Mouse (Mus musculus) hematopoietic stem cell, adult 5-6 weeks (primary cell): ENCODE measurements around the gene Ppp1r36. TPM values are rescaled to one million over a fixed set of nuclear protein-coding genes. Genes with fewer than 3 reads are reported as not detected.

Experiments used
- ATAC-seq, 2 experiments: fragments of 125-278 bp in 1 of 2; replicated peaks in 1 of 2; 2 replicates each; pipeline ENCODE4 v1.8.0; 2016 to 2017; ENCODE audit warnings: inconsistent platforms in 2 of 2, mild to moderate bottlenecking in 2 of 2, moderate number of reproducible peaks in 2 of 2, low read depth in 1 of 2, moderate TSS enrichment in 1 of 2; ENCODE audit not compliant: low FRiP score in 2 of 2, poor library complexity in 2 of 2, severe bottlenecking in 2 of 2, insufficient read depth in 1 of 2, low TSS enrichment in 1 of 2
- total RNA-seq: library from RNA; stranded (forward); fragments of 172-1452, 232-1000 nt; gene quantifications from 2 replicates; pipeline ENCODE4 v1.2.3, GENCODE M21; 2017

The Ppp1r36 gene
- 0.94 and 2.5 TPM in 2 replicates for total RNA-seq

DNA sequence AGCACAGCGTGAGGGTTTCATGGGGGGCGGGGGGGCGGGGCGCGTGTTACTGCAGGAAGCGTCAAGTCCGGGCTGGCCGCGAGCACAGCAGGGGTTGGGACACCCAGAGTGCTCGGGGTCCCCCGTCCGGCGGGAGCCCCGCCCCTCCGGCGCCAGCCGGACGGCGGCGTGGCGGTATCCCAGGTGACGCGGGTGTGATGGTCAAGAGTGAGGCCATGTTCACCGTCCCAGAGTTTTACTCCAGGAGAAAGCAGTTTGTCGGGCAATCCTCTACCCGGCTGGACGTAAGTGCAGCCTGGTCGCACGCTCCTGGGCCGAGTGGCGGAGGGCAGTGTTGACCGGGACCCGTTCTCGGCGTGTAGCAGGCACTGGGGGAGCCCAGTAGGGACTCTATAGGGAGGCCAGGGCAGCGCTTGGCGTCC, at the start of gene Ppp1r36:
TSS of gene Ppp1r36 (plus strand) at position 106 of the 422 bp plus-strand sequence.
- ATAC-seq: no peak

DNA sequence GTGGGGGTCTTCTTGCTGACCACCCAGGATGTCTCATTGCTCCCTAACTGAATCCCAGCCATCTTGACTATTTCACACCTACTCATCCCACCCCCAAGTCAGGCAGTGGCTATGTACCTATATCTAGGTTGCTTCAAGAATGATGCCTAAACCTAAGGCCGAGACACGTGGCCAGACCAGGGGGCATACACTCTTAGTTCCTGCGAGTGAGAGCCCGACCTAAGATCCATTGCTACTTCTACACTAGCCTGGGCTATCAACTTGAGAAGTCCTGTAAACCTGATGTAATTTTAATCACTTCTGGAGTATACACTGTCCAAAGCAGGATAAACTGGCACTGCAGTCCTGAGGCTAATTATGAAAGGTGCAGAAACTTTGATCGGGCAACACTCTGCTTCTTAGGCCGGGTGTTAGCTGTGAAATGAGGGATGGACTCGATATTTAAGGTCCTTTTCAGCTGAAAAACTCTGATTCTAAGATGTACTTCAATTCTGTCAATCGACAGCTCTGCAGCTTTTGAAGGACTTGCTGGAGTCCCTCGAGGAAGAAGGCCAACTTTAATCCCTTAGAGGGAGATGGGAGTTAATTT, 49.0 kb upstream of the Ppp1r36 start:
- no peak for ATAC-seq

DNA sequence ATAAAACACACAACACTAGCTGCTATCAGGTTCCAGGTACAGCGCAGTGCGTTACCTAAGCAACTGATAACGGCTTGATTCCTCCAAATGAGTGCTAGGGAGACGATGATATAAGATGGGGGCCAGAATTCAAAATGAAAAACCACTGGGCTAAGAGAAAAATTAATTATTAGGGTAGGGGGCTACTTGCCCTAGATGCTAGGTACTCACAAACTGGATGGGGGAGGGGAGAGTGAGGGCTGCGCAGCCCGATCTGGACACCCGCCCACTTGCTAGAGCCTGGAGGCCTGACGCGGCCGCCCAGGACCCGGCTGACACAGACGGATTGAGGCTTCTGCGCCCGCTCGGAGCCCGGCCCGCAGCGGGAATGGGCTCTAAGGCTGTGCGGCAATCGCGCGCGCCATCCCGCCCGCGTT, 48.5 kb upstream of the Ppp1r36 start:
- ATAC-seq: no peak

DNA sequence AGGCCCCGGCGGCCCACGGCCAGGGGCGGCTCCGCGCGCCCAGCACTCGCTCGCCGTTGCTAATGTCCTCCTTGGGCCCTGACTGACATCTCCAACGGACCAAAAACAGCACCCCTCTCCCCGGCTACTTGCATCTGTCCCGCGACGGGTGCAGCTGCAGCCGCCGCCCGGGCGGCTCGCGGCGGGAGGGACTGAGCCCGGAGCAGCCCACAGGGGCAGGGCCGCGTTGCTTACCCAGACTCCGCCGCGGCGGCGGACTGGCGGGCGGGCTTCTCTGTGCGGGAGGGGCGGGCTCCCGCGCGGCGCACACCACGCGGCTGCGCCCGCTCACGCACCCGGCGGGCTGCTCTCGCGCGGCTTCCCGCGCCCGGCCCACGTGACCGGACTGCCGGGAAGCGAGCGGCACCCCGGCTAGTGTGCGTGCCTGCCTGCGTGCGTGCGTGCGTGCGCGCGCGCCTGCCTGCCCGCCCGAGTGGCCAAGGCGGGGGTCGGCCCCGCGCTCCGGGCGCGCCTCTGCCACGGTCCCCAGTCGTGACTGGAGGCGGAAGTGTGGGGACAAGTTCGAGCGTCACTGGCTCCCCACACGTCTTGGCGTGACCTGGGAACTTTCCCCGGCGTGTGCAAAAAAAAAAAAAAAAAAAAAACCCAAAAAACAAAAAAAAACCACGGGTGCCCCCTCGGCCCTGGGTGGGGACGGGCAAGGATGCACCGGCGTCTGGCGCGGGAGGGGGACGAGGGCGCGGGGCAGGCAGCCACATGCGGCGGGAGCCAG, 47.9 kb upstream of the Ppp1r36 start, which contains the start of gene Zbtb25:
TSS of gene Zbtb25 (minus strand) at position 397 of the 772 bp plus-strand sequence.
- ATAC-seq: peak; percentile 8 to 34; a peak in 3 of 4 replicates

DNA sequence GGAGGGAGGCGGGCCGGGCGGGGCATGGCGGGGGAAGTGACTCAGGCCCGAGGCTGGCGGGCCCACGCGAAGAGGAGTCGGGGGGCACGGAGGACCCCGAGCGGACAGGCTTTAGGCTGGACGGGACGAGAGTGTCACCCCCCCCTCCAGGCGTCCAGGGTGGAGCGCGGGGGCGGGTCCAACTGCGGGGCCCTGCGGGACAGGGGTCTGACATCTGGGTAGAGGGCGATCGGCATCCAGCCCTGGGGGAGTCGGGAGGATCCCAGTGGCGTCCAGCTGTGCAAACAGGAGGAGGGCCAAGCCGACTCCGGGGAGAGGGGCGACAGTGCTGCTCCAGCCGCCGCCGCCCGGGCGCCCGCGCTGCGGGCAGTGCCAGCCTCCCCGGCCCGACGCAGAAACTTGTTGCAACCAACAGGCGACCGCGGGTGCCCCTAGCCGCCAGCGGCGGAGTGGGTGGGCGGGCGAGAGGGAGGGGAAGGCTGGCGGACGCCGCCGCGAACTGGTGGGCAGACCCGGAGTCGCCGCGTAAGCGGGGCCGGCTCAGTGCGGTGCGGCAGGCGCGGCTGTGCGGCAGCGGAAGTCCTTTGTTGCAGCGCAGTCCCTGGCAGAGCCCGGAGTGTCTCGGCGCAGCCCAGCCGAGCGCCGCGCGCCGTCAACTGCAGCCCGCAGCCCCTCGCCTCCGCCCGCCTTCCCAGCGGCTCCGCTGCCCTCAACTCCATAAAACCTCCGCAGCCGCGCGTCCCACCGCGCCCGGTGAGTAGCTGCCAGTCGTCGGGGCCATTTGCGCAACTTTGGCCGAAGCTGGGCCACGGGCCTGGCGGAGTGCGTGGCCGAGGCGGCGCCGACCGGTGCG, 47.1 kb upstream of the Ppp1r36 start, which contains the start of gene Zbtb1:
TSS of gene Zbtb1 (plus strand) at position 289 of the 853 bp plus-strand sequence.
- peak; percentile 14 to 33; a peak in 1 of 4 replicates for ATAC-seq

DNA sequence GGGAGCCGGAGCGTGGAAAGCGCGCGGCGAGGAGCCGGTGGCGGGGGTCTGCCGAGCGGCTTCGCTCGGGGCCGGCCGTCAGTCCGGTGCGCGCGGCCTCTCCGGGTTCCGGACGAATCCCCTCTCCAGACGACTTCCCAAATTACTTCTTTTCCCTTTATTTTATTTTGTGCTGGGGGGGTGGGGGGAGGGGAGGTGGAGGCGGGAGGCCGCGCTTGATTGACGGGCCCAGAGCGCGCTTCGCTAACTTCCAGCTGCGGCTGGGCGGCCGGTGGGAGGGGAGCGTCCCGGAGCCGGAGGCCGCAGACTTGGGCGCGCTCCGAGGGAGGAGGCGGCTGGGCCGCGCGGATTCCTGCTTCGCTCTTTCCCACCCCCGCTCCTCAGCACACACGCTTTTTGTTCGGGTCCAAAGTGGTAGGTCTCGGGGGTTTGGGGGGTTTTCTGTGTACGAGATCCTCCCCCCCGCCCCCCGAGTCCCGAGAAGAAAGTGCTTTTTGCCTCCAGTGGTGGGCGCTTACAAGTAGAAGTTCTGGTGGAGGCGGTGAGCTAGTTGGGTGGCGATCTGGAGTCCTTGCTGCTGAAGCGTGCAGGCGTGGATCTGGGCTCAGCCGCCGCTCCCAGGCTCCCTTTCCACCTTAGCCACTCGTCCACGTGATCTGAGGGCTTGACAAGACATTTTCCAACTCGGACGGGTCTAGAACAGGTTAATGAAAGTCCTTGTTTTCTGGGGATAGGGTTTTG, 46.3 kb upstream of the Ppp1r36 start:
- ATAC-seq: 0 out of 4 replicates have a peak, but pooled peaks of 1 of the 2 experiments have one; percentile 14

DNA sequence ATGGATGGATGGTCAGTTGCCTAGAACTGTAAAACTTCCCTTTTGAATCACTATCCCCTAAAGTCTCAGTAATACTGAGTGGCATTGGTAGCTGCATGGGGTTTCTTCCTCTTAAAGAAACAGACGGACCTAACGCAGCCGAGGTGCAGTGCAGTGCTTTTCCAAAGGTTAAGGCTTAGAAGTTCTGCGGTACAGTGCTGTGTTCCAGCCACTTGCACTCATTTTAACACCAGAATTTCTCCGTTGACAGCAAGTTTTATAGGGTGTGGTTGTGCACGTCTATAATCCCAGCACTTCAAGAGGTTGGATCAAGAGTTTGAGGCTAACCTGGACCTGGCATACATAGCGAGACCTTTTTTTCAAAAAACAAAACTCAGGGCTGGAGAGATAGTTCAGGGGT, 45.3 kb upstream of the Ppp1r36 start:
- no peak for ATAC-seq

DNA sequence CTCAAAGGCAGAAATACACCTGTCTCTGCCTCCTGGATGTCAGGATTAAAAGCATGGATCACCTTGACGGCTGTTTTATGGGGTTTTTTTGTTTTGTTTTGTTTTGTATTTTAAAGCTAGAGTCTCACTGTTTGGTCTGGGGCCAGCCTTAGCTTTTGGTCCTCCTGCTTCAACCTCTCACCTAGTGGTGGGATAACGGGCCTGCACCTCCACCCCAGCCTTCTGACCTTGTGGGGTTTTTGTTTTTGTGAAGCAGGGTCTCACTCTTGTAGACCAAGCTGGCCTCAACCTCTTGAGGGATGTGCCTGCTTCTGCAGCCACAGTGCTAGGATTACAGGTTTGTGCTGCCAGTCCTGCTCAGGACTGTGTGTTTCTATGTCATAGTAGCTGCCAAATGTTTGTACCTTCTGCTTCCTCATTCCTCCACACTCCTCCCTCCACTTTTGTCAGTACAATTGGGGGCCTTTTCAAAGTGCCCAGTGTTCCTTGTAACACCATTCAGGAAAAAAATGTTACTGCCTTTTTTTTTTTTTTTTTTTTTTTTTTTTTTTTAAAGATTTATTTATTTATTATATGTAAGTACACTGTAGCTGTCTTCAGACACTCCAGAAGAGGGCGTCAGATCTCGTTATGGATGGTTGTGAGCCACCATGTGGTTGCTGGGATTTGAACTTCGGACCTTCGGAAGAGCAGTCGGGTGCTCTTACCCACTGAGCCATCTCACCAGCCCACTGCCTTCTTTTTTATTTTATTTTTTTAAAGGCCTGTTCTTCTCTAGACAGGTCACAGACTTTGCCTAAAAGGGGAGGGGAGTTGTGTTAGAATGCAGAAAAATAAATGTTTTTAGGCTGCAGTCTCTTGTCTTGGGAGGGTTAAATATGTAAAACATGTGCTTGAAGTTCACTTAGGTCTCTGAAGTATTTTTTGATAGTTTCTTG, 44.2 kb upstream of the Ppp1r36 start:
- ATAC-seq: no peak

DNA sequence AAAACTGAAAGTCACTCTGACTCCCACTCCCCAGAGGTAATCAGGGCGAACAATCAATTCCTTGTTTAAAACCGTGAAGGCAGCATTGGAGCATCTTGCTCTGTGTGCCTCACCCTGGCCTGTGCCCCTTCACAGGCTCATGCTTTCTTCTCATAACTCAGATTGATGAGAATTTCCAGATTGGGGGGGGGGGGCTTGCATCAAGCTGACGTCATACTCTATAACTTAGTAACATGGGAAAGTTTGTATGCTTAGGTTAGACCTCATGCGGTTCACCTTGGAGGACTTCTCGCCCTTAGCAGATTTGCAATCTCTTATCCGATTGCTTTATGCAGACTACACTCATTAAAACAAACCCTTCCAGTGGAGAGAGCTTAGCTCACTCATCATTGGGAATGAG, 43.3 kb upstream of the Ppp1r36 start:
- no peak for ATAC-seq

DNA sequence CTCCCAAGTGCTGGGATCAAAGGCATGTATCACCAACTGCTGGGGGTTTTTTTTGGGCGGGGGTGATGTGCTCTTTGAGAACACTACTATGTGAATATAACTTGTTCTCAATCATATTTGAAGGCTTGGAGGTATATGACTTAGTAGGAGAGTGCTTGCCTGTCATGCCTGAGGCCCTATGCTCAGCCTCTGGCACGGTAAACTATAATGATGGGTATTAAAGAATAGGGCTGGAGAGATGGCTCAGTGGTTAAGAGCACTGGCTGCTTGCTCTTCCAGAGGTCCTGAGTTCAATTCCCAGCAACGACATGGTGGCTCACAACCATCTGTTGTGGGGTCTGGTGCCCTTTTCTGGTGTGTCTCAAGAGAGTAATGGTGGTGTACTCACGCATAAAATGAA, 42.4 kb upstream of the Ppp1r36 start:
- ATAC-seq: no peak

DNA sequence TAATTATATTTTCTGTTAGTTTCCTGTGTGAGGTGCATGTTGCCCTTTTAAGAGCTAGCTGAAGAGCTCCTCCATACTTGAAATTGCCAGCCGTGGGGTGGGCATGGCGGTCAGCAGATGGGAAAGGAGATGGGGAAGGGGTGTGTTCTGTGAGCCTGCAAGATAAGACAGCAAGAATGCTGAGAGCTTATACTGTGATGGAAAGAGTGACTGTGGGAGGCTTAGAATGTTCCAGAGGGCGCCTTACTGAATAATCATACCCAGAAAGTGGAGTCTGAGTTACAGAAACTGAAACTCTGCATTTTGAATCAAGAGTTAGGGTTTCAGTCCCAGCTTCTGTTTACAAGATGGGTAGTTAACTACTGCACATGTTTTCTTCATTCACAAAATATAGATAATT, 41.8 kb upstream of the Ppp1r36 start:
- ATAC-seq: no peak

DNA sequence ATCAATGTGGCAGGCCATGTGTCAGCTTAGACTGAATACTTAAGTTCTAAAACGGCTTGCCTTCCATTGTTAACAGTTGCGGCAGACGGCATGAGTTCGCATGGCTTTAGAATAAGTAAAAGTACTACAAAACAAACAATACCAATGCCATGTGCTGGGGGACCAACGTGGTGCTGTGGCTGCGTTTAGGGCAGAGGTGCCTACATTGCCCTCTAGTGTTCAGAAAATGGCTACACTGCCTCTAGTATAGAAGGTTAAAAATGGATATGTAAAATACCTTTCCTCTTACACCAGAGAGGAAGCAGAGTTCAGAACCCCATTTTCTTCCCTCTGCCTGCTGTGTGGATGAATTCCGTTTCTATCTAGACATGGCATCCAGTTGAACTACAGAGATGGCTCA, 40.7 kb upstream of the Ppp1r36 start:
- peak; percentile 70 to 76 for ATAC-seq

DNA sequence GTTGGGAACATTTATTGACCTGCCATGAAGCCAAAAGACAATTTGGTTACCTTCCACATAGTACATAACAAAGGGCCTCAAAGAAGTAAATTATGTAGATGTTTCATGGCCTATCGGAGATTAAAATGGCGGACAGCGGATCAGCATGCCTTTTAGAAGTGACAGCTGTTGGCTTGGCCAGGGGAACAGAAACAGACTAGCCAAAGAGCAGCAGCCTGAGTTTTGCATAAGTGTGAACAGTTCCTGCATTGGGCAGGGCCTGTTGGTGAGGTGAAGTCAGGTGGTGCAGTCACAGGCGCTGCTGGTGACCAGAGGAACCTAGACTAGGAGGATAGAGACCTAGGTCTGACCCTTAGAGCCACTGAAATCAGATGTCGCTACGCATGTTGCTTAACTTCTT, 40.3 kb upstream of the Ppp1r36 start:
- ATAC-seq: peak in 1 of 2 experiments; percentile 46; a peak in 1 of 4 replicates

DNA sequence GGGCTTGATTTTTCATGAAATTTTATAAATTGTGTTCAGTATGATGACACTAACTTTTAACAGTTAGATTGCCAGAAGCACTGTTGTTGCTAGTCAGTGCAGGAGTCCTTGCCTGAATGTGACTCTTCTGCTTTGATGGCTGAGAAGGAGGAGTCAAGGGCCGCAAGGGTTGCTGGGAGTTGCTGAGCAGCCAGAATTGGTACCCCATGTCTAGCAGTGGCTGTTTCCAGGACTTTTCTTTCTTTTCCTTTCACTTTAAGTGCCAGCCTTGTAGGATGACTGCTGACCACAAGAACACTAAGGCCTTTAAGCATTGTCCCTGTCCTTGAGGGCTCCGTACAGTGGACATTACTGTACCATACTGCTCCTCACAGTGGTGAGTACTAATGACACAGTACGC, 39.6 kb upstream of the Ppp1r36 start:
- no peak for ATAC-seq

DNA sequence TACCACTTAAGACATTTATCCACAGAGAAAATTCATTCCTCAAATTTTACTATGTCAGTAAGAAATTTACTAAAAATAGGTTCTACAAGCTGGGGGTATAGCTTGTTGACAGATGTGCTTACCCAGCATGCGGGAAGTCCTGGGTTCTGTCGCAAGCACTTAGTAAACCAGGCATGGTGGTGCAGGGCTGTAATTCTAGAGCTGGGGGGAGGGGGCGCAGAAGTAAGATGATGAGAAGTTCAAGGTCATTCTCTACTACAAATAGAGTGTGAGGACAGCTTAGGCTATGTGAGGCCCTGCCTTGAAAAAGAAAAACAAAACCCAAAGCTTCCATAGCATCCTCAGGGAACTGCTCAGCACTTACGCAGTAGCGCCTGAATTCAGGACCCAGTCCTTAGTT, 38.8 kb upstream of the Ppp1r36 start:
- ATAC-seq: no peak

DNA sequence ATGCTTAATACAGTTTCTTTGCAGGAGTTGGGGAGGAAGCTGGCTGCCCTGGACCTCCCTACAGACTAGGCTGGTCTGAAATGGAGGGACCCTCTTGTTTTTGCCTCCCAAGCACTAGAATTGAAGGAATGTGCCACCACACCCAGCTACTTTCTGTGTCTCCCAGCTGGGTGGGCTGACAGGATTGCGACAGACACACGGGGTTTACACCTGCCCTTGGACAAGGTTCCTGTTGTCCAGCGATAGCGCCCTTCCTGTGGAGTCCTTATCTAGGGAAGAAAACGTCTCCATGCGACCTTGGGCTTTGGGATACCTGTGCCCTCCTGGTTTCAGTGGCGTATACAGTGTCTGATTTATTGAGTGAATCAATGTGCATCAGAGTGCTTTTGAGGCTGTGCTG, 37.2 kb upstream of the Ppp1r36 start:
- ATAC-seq: no peak
